Mouse (Mus musculus) lung, postnatal 0 days (tissue): ENCODE results near the gene Abcd2.

Source experiments
- CTCF ChIP-seq: IDR thresholded peaks from 2 replicates; pipeline ENCODE4 v1.5.1; 2016; ENCODE audit warnings: antibody characterized with exemption, mild to moderate bottlenecking
- EP300 ChIP-seq: IDR thresholded peaks from 2 replicates; pipeline ENCODE4 v1.6.1; 2016; ENCODE audit warnings: antibody characterized with exemption, mild to moderate bottlenecking, control low read depth

GRCm38 (mm10) chr15:91179911-91180622 lies 11.5 kb downstream of the Abcd2 start:
- TF ChIP-seq CTCF (no peak), EP300 (peak; percentile 48)
